Mouse (Mus musculus): ENCODE results near the gene St8sia1. TPM values are rescaled to one million over a fixed set of nuclear protein-coding genes. Genes with fewer than 3 reads are reported as not detected.
A peak's percentile ranks its signal among the peaks of the same experiment; 100 is the strongest.
"Not testable (repeated sequence)": the region's sequence is repeated elsewhere in the genome, so short reads cannot be mapped to it uniquely, and the experiment has no call there.

St8sia1 gene
- polyA plus RNA-seq (2012; ENCODE audit: insufficient read depth, insufficient read length, missing spikeins), result not detected in 2 replicates

- H3K27ac ChIP-seq (replicated peaks; ENCODE audit: low read depth, low read length), result no peak within 1 kb of the TSS
- H3K4me3 ChIP-seq (ENCODE audit: insufficient read depth, low read depth, low read length), result 0 out of 2 replicates have a peak within 1 kb of the TSS, but pooled peaks have one; percentile 15
- H3K4me1 ChIP-seq (ENCODE audit: control insufficient read depth, insufficient read depth, insufficient read length, low read length), result no peaks in the 10 kb centered on the region
Measured at GRCm38 (mm10) chr6:142964076-142964530, at the start of gene St8sia1. Gene St8sia1 (minus strand): TSS chr6:142964452.

GRCm38 (mm10) chr6:143012513-143013215 is 48.4 kb upstream of the St8sia1 start:
- Histone ChIP-seq H3K27ac (replicated peaks; ENCODE audit: low read depth, low read length) (no peak overlapping the region), H3K4me3 (ENCODE audit: insufficient read depth, low read depth, low read length) (no peak overlapping the region), H3K4me1 (ENCODE audit: control insufficient read depth, insufficient read depth, insufficient read length, low read length) (no peaks in the 10 kb centered on the region)

GRCm38 (mm10) chr6:143008865-143009264 is 44.6 kb upstream of the St8sia1 start:
- no peak overlapping the region for H3K27ac ChIP-seq (replicated peaks; ENCODE audit: low read depth, low read length)
- no peaks in the 10 kb centered on the region for H3K4me1 ChIP-seq (ENCODE audit: control insufficient read depth, insufficient read depth, insufficient read length, low read length)
- no peak overlapping the region for H3K4me3 ChIP-seq (ENCODE audit: insufficient read depth, low read depth, low read length)

GRCm38 (mm10) chr6:143005209-143005608 is 41.0 kb upstream of the St8sia1 start:
- H3K4me3 ChIP-seq (ENCODE audit: insufficient read depth, low read depth, low read length); H3K4me1 ChIP-seq (ENCODE audit: control insufficient read depth, insufficient read depth, insufficient read length, low read length); H3K27ac ChIP-seq (replicated peaks; ENCODE audit: low read depth, low read length): not testable (repeated sequence)

GRCm38 (mm10) chr6:143004801-143005200 is 40.5 kb upstream of the St8sia1 start:
- no peak overlapping the region for H3K27ac ChIP-seq (replicated peaks; ENCODE audit: low read depth, low read length)
- H3K4me1 ChIP-seq (ENCODE audit: control insufficient read depth, insufficient read depth, insufficient read length, low read length), result no peaks in the 10 kb centered on the region
- H3K4me3 ChIP-seq (ENCODE audit: insufficient read depth, low read depth, low read length), result no peak overlapping the region

- Histone ChIP-seq H3K4me1 (ENCODE audit: control insufficient read depth, insufficient read depth, insufficient read length, low read length) (no peaks in the 10 kb centered on the region), H3K4me3 (ENCODE audit: insufficient read depth, low read depth, low read length) (no peak overlapping the region), H3K27ac (replicated peaks; ENCODE audit: low read depth, low read length) (no peak overlapping the region; the same call in 1 of the 2 replicates)
Measured at GRCm38 (mm10) chr6:142998221-142998999, 34.2 kb upstream of the St8sia1 start.

GRCm38 (mm10) chr6:142996887-142997286 is 32.6 kb upstream of the St8sia1 start:
- H3K27ac ChIP-seq (replicated peaks; ENCODE audit: low read depth, low read length), result no peak overlapping the region
- H3K4me3 ChIP-seq (ENCODE audit: insufficient read depth, low read depth, low read length), result no peak overlapping the region
- no peaks in the 10 kb centered on the region for H3K4me1 ChIP-seq (ENCODE audit: control insufficient read depth, insufficient read depth, insufficient read length, low read length)

DNA sequence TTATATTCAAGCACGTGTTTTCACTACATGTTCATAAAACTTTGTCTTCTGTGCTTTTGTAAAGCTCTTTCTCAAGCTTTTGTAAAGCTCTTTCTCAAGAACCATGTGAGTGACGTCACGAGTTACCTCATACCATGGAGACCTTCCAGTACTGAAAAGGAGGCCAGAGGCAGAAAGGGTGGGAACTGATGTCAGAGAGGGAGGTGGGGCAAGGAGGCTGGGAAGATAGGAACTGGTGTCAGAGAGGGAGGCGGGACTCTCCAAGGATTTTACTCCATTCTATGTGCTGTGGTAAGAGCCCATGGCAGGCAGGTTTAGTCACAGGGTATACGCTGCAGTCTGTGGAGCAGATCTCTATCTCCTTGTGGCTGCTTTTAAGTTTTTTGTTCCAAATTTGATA is 31.3 kb upstream of the St8sia1 start:
- Histone ChIP-seq H3K4me3 (ENCODE audit: insufficient read depth, low read depth, low read length) (no peak overlapping the region), H3K4me1 (ENCODE audit: control insufficient read depth, insufficient read depth, insufficient read length, low read length) (no peaks in the 10 kb centered on the region), H3K27ac (replicated peaks; ENCODE audit: low read depth, low read length) (no peak overlapping the region)

GRCm38 (mm10) chr6:142994821-142995220 is 30.6 kb upstream of the St8sia1 start:
- Histone ChIP-seq H3K27ac (replicated peaks; ENCODE audit: low read depth, low read length) (no peak overlapping the region), H3K4me1 (ENCODE audit: control insufficient read depth, insufficient read depth, insufficient read length, low read length) (no peaks in the 10 kb centered on the region), H3K4me3 (ENCODE audit: insufficient read depth, low read depth, low read length) (no peak overlapping the region)

- H3K4me3 ChIP-seq (ENCODE audit: insufficient read depth, low read depth, low read length), result no peak overlapping the region
- H3K27ac ChIP-seq (replicated peaks; ENCODE audit: low read depth, low read length), result no peak overlapping the region
- no peaks in the 10 kb centered on the region for H3K4me1 ChIP-seq (ENCODE audit: control insufficient read depth, insufficient read depth, insufficient read length, low read length)
Measured at GRCm38 (mm10) chr6:142993705-142994698, 29.8 kb upstream of the St8sia1 start.

GRCm38 (mm10) chr6:142992971-142993370 is 28.7 kb upstream of the St8sia1 start:
- Histone ChIP-seq H3K27ac (replicated peaks; ENCODE audit: low read depth, low read length) (no peak overlapping the region), H3K4me1 (ENCODE audit: control insufficient read depth, insufficient read depth, insufficient read length, low read length) (no peaks in the 10 kb centered on the region), H3K4me3 (ENCODE audit: insufficient read depth, low read depth, low read length) (no peak overlapping the region)

GRCm38 (mm10) chr6:142992099-142992498 is 27.8 kb upstream of the St8sia1 start:
- Histone ChIP-seq H3K4me1 (ENCODE audit: control insufficient read depth, insufficient read depth, insufficient read length, low read length) (no peaks in the 10 kb centered on the region), H3K4me3 (ENCODE audit: insufficient read depth, low read depth, low read length) (no peak overlapping the region), H3K27ac (replicated peaks; ENCODE audit: low read depth, low read length) (no peak overlapping the region)

- Histone ChIP-seq H3K4me3 (ENCODE audit: insufficient read depth, low read depth, low read length) (no peak overlapping the region), H3K4me1 (ENCODE audit: control insufficient read depth, insufficient read depth, insufficient read length, low read length) (no peaks in the 10 kb centered on the region), H3K27ac (replicated peaks; ENCODE audit: low read depth, low read length) (no peak overlapping the region)
Measured at GRCm38 (mm10) chr6:142991391-142992059, 27.3 kb upstream of the St8sia1 start.

GRCm38 (mm10) chr6:142990516-142990915 is 26.3 kb upstream of the St8sia1 start:
- no peak overlapping the region for H3K4me3 ChIP-seq (ENCODE audit: insufficient read depth, low read depth, low read length)
- H3K4me1 ChIP-seq (ENCODE audit: control insufficient read depth, insufficient read depth, insufficient read length, low read length), result no peaks in the 10 kb centered on the region
- no peak overlapping the region for H3K27ac ChIP-seq (replicated peaks; ENCODE audit: low read depth, low read length)

Measured in brown adipose tissue, adult 24 weeks (tissue).